Mouse (Mus musculus) left cerebral cortex, adult 18-20 months (tissue): ENCODE measurements around the gene Rab11b. TPM values are rescaled to one million over a fixed set of nuclear protein-coding genes. Genes with fewer than 3 reads are reported as not detected.

Experiments
- DNase-seq, 2 experiments: peaks; one replicate each; pipeline ENCODE4 v3.0.0; 2021 to 2022; ENCODE audit warnings: low spot score in 2 of 2, mixed read lengths in 1 of 2
- total RNA-seq, 2 experiments: library from RNA; stranded (reverse); gene quantifications; 2 replicates each; pipeline ENCODE4 v1.2.3; 2021

Gene Rab11b
- total RNA-seq, 2 experiments from 2014 or later: 359 to 382 TPM

GRCm38 (mm10) chr17:33718944-33719725 is 41.2 kb downstream of the Rab11b start:
- no peak for DNase-seq

- peak; percentile 93 to 96 for DNase-seq
Measured at GRCm38 (mm10) chr17:33718384-33718881, 41.9 kb downstream of the Rab11b start, which contains the start of gene March2. TSS of gene March2 (minus strand) at chr17:33718670.

- no peak for DNase-seq
Measured at GRCm38 (mm10) chr17:33717982-33718381, 42.3 kb downstream of the Rab11b start.

GRCm38 (mm10) chr17:33717246-33717645 is 43.1 kb downstream of the Rab11b start:
- no peak for DNase-seq

GRCm38 (mm10) chr17:33714779-33715178 is 45.6 kb downstream of the Rab11b start:
- no peak for DNase-seq

GRCm38 (mm10) chr17:33713271-33713670 is 47.1 kb downstream of the Rab11b start:
- DNase-seq: no peak

GRCm38 (mm10) chr17:33709834-33710233 is 50.5 kb downstream of the Rab11b start:
- no peak for DNase-seq

- no peak for DNase-seq
Measured at GRCm38 (mm10) chr17:33703091-33703490, 57.2 kb downstream of the Rab11b start.

- DNase-seq: no peak
Measured at GRCm38 (mm10) chr17:33702178-33702577, 58.2 kb downstream of the Rab11b start.

GRCm38 (mm10) chr17:33695471-33695870 is 64.9 kb downstream of the Rab11b start:
- DNase-seq: no peak

Other genes with a start within 250 kb of the Rab11b start
- gene Adamts10, start 236.3 kb downstream of the Rab11b start, total RNA-seq: 10 to 100 TPM; 23.0 to 27.4 TPM
- gene Myo1f, start 204.8 kb downstream of the Rab11b start, total RNA-seq: 1 to 10 TPM; 1.3 to 4.2 TPM
- gene Zfp414, start 131.4 kb downstream of the Rab11b start, total RNA-seq: 10 to 100 TPM; 44.0 to 46.7 TPM
- under 1 TPM in 1 of 2 experiments, not detected in 1; 0.60 TPM for gene Pram1, start 122.5 kb downstream of the Rab11b start, total RNA-seq
- 100 to 1,000 TPM; 129 to 143 TPM for gene Hnrnpm, start 73.7 kb downstream of the Rab11b start, total RNA-seq
- 10 to 100 TPM; 90.0 to 90.1 TPM for gene March2, start 41.9 kb downstream of the Rab11b start, total RNA-seq
- 1 to 10 TPM; 1.4 to 2.2 TPM for gene Angptl4, start 21.3 kb upstream of the Rab11b start, total RNA-seq
- 10 to 100 TPM; 27.5 to 32.7 TPM for gene Kank3, start 50.0 kb upstream of the Rab11b start, total RNA-seq
- 100 to 1,000 TPM; 702 to 765 TPM for gene Rps28, start 64.0 kb upstream of the Rab11b start, total RNA-seq
- 100 to 1,000 TPM; 194 to 196 TPM for gene Ndufa7, start 64.0 kb upstream of the Rab11b start, total RNA-seq
- 10 to 100 TPM; 24.2 to 24.4 TPM for gene Cd320, start 82.6 kb upstream of the Rab11b start, total RNA-seq
- not detected for gene Gm7029, start 113.3 kb upstream of the Rab11b start, total RNA-seq
- gene Kifc1, start 130.1 kb upstream of the Rab11b start, total RNA-seq: 1 to 10 TPM; 2.5 to 2.8 TPM
- gene Platr17, start 144.6 kb upstream of the Rab11b start, total RNA-seq: under 1 TPM in 1 of 2 experiments, not detected in 1; 0.58 TPM
- 10 to 100 TPM; 27.4 to 34.7 TPM for gene Daxx, start 148.9 kb upstream of the Rab11b start, total RNA-seq
- 10 to 100 TPM; 42.0 to 53.5 TPM for gene Tapbp, start 155.4 kb upstream of the Rab11b start, total RNA-seq
- gene Zbtb22, start 155.4 kb upstream of the Rab11b start, total RNA-seq: 10 to 100 TPM; 33.0 to 35.5 TPM
- 10 to 100 TPM; 62.2 to 63.5 TPM for gene Rgl2, start 169.0 kb upstream of the Rab11b start, total RNA-seq
- gene Pfdn6, start 179.8 kb upstream of the Rab11b start, total RNA-seq: 10 to 100 TPM; 92.3 to 94.0 TPM
- 10 to 100 TPM; 12.5 to 13.8 TPM for gene Wdr46, start 180.1 kb upstream of the Rab11b start, total RNA-seq
- 1 to 10 TPM; 5.9 to 6.5 TPM for gene B3galt4, start 191.0 kb upstream of the Rab11b start, total RNA-seq
- 10 to 100 TPM; 71.1 to 71.2 TPM for gene Vps52, start 195.3 kb upstream of the Rab11b start, total RNA-seq
- 100 to 1,000 TPM; 332 to 337 TPM for gene Rps18, start 195.5 kb upstream of the Rab11b start, total RNA-seq
- gene H2-K1, start 239.8 kb upstream of the Rab11b start, total RNA-seq: 10 to 100 TPM; 30.9 to 33.6 TPM